Mouse (Mus musculus) monocyte, adult 59 days (primary cell): ENCODE measurements around the gene Flt4. TPM values are rescaled to one million over a fixed set of nuclear protein-coding genes. Genes with fewer than 3 reads are reported as not detected.

Experiments used
- total RNA-seq, 2 experiments: library from RNA; stranded (reverse); gene quantifications; one replicate each; pipeline ENCODE4 v1.2.4; 2023

Gene Flt4
- not detected for total RNA-seq

GRCm38 (mm10) chr11:49608938-49609867 is at the start of gene Flt4:
Gene Flt4, plus strand, starts transcription at chr11:49609263.

GRCm38 (mm10) chr11:49663310-49663709 is 54.2 kb downstream of the Flt4 start, which contains the start of gene Scgb3a1:
Gene Scgb3a1, plus strand, starts transcription at chr11:49663610.

Other genes with a start within 250 kb of the Flt4 start
- gene Olfr1389, start 186.2 kb upstream of the Flt4 start, total RNA-seq: not detected
- under 1 TPM; 0.15 to 0.42 TPM for gene Olfr1388, start 172.6 kb upstream of the Flt4 start, total RNA-seq
- not detected for gene Olfr1387, start 153.9 kb upstream of the Flt4 start, total RNA-seq
- gene Olfr1386, start 144.2 kb upstream of the Flt4 start, total RNA-seq: not detected
- gene Olfr1385, start 120.2 kb upstream of the Flt4 start, total RNA-seq: not detected
- not detected for gene Olfr1384, start 102.5 kb upstream of the Flt4 start, total RNA-seq
- gene Olfr1383, start 89.6 kb upstream of the Flt4 start, total RNA-seq: not detected
- not detected for gene Olfr1382, start 81.0 kb upstream of the Flt4 start, total RNA-seq
- gene Olfr1381, start 65.8 kb upstream of the Flt4 start, total RNA-seq: not detected
- not detected for gene Olfr1380, start 52.4 kb upstream of the Flt4 start, total RNA-seq
- gene Scgb3a1, start 54.3 kb downstream of the Flt4 start, total RNA-seq: not detected
- gene Cnot6, start 103.5 kb downstream of the Flt4 start, total RNA-seq: 10 to 100 TPM; 45.7 to 49.1 TPM
- gene Gfpt2, start 184.9 kb downstream of the Flt4 start, total RNA-seq: not detected
- 10 to 100 TPM; 42.1 to 47.6 TPM for gene Mapk9, start 237.5 kb downstream of the Flt4 start, total RNA-seq